In the genomic region with DNA sequence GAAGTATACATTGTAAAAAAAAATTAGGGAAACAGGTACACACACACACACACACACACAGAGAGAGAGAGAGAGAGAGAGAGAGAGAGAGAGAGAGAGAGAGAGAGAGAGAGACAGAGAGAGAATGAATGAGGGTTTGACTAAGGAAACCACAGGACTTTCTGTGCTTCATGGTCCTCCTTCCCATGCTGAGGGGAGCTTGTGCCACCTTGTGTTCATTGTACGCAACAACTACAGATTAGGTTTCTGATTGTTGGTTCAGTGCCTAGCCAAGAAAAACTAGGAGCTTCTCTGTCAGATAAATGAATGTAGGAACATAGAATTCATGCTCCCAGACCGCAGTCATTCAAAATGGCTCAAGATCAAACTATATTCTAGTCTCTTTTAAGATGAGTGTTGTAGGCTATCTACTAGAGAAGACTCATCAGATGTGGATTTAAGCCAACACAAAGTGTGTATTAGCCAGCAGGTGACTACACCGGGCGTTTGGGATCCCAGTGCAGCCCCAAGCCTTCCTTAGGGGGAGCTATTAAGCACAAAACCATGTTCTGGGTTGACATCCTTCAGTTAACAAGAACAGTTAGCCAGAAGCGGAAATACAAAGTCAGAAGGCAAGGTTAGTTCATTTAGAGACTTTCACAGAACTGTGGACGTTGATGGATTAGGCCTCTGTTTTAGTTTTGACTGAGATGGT, we compare ENCODE assay signal across 8 mouse cellular contexts. TPM values are rescaled to one million over a fixed set of nuclear protein-coding genes. Genes with fewer than 3 reads are reported as not detected.
DNase-seq lines count a peak whose midpoint lies in the region; ATAC-seq and TF ChIP-seq lines count a peak whose summit lies in the region.
"Had no signal": no experiment of that assay in that cellular context is flagged by ENCODE, and none has a peak within 500 bp of the region (broad histone marks: within the 10 kb centered on the region; RNA-seq: fewer than 3 reads in every experiment).

No protein-coding gene starts in this region.

- no peak overlapping the region for H3K4me2 ChIP-seq in forebrain, embryonic 16.5 days (ENCODE audit: low read length)

- no peak overlapping the region for H3K9ac ChIP-seq in forebrain, embryonic 16.5 days (replicated peaks; ENCODE audit: low read depth, low read length)

- no peak overlapping the region for H3K27ac ChIP-seq in forebrain, embryonic 16.5 days (ENCODE audit: low read length)

- WGBS in forebrain, embryonic 16.5 days = 67% methylated on average over 6 of the region's 6 CpGs
- 62% methylated on average over 6 of the region's 6 CpGs for WGBS in lung, adult 2 months

- TF ChIP-seq POLR2A in lung, adult 2 months (IDR thresholded peaks at IDR 0.05; ENCODE audit: borderline replicate concordance, extremely low read depth, low read depth, low read length) = no peak

- peak; percentile 79 for DNase-seq in 416B (ENCODE audit: low read depth)
- DNase-seq in CD4-positive helper T cell, adult 2 months (ENCODE audit: low read depth, low spot score) = peak; percentile 50
- peak; percentile 28 for DNase-seq in c-Kit-positive CD71-negative TER-119-negative erythroid progenitor cells, embryonic 14.5 days (ENCODE audit: low read depth)
- DNase-seq in kidney, adult 9 months = peak; percentile 67
- DNase-seq in lung, adult 2 months = no peak
- peak; percentile 21 for DNase-seq in right cerebral cortex, postnatal 14 days

- ATAC-seq in forebrain, embryonic 16.5 days = peak; percentile 81

- no peaks in the 10 kb centered on the region for H3K27me3 ChIP-seq in forebrain, embryonic 16.5 days (replicated peaks; ENCODE audit: control insufficient read depth, insufficient read depth, low read length)

- 0 out of 2 replicates have a peak, but pooled peaks cover 4% of the 10 kb centered on the region for H3K4me1 ChIP-seq in forebrain, embryonic 16.5 days (replicated peaks; ENCODE audit: control insufficient read depth, insufficient read depth, low read length)
- no peaks in the 10 kb centered on the region for H3K4me1 ChIP-seq in lung, adult 2 months (ENCODE audit: control insufficient read depth, insufficient read depth, low read length)

- no peaks in the 10 kb centered on the region for H3K36me3 ChIP-seq in forebrain, embryonic 16.5 days (ENCODE audit: control insufficient read depth, insufficient read depth)

- TF ChIP-seq CTCF in lung, adult 2 months (IDR thresholded peaks at IDR 0.05; ENCODE audit: insufficient read depth, low read length) = peak; percentile 72

- H3K4me3 ChIP-seq in forebrain, embryonic 16.5 days (replicated peaks; ENCODE audit: low read length) = no peak overlapping the region
- H3K4me3 ChIP-seq in lung, adult 2 months (replicated peaks; ENCODE audit: extremely low read depth, low read depth, low read length) = no peak overlapping the region

- H3K9me3 ChIP-seq in forebrain, embryonic 16.5 days (ENCODE audit: control insufficient read depth, low read length) = no peaks in the 10 kb centered on the region

RNA-seq across cellular contexts. Expression of a gene that starts 28.7 kb away (rescaled TPM):
- polyA plus RNA-seq in forebrain, embryonic 16.5 days (2015; fragmentation: Nextera tagmentation; extraction: Ambion mirVana) = not detected in 2 replicates
- not detected in 2 replicates for polyA plus RNA-seq in lung, adult 2 months (2012; rRNA removed)
- polyA plus RNA-seq: testis, adult 2 months had no signal

RNA-seq across cellular contexts. Expression of a gene that starts 39.6 kb away (rescaled TPM):
- 36.6 and 41.5 TPM in 2 replicates for polyA plus RNA-seq in forebrain, embryonic 16.5 days (2015; fragmentation: Nextera tagmentation; extraction: Ambion mirVana)
- 1.8 and 2.6 TPM in 2 replicates for polyA plus RNA-seq in lung, adult 2 months (2012; rRNA removed)

Comparison
In these comparisons a context has a peak if more than half of its experiments do, and no peak if none do; other contexts are left out.
1. RNA of a gene that starts 39.6 kb away (polyA plus RNA-seq): 36.6 to 41.5 TPM in forebrain, embryonic 16.5 days; 1.8 to 2.6 TPM in lung, adult 2 months; every median in the first group is over 10 times any median in the second.